Mouse (Mus musculus) adrenal gland, postnatal 14 days (tissue): ENCODE measurements around the gene Slc22a20. TPM values are rescaled to one million over a fixed set of nuclear protein-coding genes. Genes with fewer than 3 reads are reported as not detected.

Experiments
- DNase-seq: peaks from one replicate; pipeline ENCODE4 v3.0.0; 2021; ENCODE audit warnings: mixed read lengths
- total RNA-seq: library from RNA; stranded (reverse); gene quantifications from 2 replicates; pipeline ENCODE4 v1.2.3, GENCODE M21; 2021

Slc22a20 gene
- total RNA-seq, 1 experiment from 2014 or later = not detected

- no peak for DNase-seq
These were observed 3.6 kb upstream of the Slc22a20 start for GRCm38 (mm10) chr19:5989585-5989984.

DNA sequence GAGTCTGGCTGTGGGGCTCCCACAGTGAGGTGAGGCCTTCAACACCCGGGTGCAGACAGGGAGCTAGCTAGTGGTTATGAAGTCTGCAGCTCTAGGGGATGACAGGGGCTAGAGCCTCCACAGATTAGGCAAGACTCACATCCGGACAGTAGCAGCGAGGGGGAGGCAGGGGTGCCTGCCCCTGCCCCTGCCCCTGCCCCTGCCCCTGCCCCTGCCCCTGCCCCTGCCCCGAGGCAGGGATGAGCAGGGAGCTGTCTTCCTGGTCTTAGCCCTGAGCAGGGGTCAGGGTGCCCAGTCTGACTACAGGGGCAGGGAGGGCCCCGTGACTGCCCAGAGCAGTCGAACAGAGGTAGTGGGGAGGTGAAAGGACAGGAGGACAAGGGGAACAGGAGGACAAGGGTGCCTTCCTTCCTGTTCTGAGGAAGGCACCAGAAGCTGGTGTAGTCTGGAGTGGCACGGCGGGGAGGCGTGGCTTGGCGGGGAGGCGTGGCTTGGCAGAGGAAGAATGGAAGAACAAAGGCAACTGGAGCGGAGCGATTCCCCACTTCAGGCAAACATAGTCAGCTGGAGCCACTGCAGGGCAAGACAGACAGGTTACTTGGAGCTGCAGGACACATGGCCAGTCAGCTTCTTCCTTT lies 3.0 kb upstream of the Slc22a20 start:
- DNase-seq = peak; percentile 93

- no peak for DNase-seq
These were observed 2.3 kb upstream of the Slc22a20 start for GRCm38 (mm10) chr19:5988027-5988814.

- DNase-seq = no peak
These were observed 5.5 kb downstream of the Slc22a20 start for GRCm38 (mm10) chr19:5980477-5980876.

- no peak for DNase-seq
These were observed 8.2 kb downstream of the Slc22a20 start for GRCm38 (mm10) chr19:5977717-5978116.

DNA sequence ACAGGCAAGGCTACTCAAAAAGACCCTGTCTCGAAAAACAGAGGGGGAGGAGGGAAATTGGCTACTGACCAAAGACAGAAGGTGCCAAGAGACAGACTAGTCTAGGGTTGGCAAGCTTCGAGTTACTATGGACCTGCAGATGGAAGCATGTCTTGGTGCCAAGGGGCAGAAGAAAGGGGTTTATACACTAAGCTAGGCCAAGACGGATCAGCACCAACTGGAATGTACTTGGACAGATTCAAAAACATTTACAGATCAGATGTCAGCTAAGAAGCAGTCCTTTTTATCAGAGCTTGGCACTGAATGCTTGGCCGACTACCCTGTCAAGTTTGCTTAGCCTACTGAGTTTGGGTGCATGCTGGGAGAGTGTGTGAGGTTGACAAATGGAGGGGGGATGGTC lies 10.3 kb downstream of the Slc22a20 start:
- no peak for DNase-seq

DNA sequence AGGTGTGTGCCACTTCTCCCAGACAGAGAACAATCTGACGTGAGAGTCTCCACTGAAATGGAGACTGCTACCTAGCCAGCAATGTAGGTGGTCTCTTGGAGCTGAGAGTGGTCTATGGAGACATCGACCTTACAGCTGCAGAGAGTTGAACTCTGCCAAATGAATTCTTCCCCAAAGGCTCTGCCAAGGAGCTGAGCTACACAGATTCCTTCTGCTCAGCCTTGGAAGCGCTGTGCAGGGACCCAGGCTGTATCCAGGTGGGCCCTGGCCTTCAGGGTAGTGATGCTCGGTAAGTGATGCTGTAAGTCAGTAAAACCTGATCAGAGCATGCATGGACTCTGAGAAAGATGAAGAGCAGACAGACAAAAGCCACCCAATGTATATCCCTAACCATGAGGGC lies 10.8 kb downstream of the Slc22a20 start:
- no peak for DNase-seq

DNA sequence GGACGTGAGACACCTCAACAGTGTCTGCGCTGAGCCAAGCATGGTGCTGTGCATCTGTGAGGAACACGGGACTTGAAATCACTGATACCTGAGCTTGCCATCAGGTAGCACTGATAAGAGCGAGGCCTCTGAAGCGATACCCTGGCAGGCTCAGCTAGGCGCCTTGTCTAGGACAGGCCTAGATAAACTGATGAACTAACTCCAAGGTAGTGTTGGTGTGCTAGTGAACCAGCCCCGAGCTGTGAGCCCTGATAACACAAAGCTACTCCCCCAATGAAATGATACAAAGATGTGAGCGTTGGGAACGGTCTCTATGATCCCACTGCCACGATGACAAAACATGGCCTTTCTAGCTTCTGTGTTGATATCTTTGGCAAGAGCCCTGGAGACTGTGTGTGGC lies 18.3 kb downstream of the Slc22a20 start:
- DNase-seq = no peak

DNA sequence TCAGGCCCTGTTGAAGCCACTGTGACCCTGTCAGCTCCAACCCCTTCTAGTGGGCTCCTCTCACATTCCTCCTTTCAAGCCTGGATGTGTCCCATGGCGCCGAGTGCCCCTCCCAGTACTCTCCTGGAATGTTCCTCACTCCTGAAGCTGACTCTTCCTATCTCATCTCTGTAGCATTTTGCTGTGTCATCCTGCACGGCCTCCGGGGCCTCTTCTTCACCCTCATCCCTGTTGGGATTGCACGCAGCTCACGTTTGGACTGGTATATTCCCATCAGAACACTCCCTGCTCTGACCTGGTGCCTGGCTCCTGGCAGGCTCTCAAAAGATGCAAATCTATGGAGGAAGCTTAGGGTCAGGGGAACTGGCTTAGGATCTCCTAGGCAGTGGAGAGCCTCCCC lies 19.2 kb downstream of the Slc22a20 start:
- DNase-seq = no peak

DNA sequence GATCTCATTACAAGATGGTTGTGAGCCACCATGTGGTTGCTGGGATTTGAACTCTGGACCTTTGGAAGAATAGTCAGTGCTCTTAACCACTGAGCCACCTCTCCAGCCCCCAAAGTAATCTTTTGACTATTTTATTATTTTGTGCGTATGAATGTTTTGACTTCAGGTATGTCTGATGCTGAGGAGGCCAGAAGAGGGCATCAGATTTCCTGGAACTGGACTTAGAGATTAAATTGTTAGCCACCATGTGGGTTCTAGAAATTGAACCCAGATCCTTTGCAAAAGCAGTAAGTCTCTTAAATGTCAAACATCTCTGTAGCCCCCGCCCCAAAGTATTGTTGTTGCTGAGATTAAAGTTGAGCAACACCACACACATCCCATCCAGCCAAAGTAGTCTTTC lies 20.0 kb downstream of the Slc22a20 start:
- no peak for DNase-seq

DNA sequence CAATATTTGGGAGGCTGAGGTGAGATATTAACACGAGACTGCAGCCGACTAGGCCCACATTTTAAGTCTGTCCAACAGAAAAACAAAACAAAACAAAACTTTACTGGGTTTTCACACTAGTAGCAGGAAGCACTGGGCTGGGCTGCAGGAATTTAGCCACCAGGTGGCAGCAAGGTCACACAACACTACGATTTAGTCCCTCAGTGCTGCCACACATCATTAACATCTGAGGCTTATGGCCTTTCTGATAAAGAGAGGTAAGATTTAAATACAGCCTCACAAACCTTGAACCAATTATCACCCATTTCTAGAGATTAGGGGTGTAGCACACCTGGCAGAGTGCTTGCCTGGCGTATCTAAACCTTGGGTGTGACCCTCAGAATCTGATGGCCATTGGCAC lies 20.7 kb downstream of the Slc22a20 start:
- peak; percentile 84 for DNase-seq

GRCm38 (mm10) chr19:5964804-5965203 lies 21.1 kb downstream of the Slc22a20 start:
- DNase-seq = no peak

GRCm38 (mm10) chr19:5963883-5964562 lies 21.9 kb downstream of the Slc22a20 start, which contains the start of gene Pola2:
Pola2 (minus strand) TSS chr19:5964202.
- peak; percentile 94 for DNase-seq

DNA sequence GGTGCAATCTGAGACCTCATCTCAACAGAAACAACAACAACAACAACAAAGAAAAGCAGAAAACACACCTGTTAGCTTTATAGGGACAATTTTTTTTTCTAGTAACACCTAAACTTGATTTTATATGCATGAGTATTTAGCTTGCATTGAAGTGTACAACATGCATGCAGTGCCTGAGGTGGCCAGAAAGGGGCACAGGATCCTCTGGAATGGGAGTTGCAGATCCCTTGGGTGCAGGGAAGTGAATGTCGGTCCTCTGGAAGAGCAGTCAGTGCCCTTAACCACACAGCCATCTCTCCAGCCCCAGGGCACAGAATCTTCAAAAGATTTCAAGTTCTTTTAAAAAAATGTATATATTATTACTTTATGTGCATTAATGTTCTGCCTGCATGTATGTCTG lies 23.3 kb downstream of the Slc22a20 start:
- no peak for DNase-seq

- DNase-seq = no peak
These were observed 28.6 kb downstream of the Slc22a20 start for GRCm38 (mm10) chr19:5957371-5957770.

DNA sequence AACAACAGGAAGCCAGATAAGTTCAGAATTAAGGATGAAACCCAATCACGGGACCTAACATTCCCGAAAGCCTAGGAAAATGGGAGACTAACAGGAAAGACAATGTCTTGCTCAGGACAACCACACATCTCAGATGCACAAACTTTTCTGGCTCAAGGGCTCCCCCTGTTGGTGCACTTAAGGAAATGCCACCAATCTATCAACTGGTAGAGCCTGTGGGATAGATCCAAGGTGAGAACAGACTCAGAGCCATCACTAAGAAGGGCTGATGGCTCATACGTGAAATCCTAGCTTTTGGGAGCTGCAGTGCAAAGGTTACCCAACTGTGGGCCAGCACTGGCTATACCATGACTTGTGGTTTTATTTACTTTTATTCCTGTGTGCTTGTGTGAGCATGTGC lies 29.3 kb downstream of the Slc22a20 start:
- DNase-seq = peak; percentile 91

DNA sequence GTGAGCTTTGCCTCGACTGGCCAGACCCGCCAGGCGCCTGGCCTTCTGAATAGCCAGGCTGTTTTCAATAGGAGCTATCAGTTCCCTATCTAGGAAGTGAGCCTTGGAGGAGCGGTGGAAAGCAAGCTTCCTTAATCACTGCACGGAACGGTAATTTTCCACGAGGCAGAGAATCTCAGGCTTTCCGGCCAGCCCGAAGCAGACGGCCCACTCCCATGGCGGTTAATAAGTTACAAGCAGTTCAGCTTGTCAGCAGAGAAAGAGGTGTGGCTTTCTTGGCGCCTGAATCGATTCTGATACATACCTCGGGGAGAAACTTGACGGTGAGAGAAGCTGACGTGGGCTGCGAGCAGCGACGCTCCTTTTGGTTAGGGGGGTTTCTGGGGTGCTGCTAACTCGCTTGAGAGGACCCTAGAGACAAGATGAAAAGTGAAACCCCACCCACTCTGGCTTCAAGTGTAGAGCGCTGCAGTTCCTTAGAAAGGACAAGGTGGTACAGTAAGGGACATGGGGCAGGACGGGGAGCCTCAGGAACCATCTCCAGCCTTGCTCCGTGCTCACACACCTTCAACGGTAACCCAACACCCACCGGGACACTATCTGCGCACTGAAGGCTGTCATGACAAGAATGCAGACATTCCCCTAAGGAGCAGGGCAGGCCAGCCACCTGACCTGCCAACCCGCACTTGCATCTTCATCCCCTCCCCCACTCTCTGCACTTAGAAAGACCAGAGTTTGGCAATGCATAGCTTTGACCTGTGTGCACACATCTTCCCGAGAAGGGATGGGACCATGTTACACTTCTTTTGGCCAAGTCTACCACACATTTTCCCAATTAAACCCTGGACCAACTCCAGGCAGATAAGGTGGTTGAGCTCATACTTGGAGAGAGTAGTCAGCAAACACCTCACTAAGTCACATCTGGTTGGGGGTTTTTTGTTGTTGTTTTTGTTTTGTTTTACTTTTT lies 30.0 kb downstream of the Slc22a20 start:
- DNase-seq = no peak

GRCm38 (mm10) chr19:5954936-5955335 lies 31.0 kb downstream of the Slc22a20 start:
- no peak for DNase-seq

DNA sequence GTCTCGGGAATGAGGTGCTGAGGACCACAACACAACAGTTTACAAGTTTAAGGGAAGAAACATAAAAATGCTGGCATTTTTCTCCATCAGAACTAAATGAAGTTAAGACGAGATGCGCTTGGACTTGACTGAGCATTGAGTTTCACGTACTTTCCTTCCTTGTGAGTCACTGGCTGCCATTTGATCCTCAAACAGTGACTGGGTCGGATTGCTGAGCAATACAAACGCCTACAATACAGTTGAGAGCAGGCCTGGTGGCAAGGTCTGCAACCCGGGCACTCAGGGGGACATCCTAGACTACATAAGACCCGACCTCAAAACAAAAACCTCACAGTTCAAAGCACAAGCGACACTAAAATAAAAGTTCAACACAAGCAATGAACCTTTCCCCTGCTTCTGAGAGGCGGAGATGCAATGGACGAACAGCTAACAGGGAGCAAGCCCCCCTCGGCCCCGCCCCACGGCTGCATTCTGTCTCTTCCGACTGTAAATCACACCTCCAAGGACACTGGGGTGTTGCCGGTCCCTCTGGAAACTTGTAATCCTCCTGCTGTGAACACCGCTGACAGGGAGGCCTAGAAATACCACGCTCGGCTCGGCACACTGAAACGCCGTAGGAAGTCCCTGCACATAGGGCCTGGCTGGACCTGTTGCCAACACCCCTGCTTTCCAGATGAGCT lies 31.8 kb downstream of the Slc22a20 start:
- peak; percentile 79 for DNase-seq

DNA sequence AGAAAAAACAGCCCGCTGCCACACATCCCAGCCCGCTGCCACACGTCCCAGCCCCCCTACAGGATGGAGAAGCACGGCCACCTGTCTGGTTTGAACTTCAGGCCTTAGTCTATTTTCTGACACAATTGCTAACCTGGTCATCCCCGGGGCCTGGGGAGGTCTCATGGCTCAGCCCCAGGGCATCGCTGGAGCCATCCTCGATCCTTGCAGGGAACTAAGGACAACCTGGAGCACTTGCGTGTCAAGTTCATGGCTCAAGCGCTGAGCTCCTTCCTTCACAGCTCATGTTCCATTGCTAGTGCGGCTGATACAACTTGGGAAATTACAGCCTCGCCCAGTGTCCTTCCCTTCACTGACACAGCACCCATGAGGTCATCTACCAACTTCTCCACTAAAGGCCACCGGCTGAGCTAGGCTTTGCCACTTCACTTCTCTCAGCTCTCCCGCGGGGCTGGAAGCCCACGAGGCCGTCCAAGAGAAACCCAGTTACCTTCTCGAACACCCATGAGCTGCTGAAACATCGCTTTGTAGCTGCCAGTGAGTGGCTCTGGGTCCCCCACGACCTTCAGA lies 32.7 kb downstream of the Slc22a20 start:
- peak; percentile 60 for DNase-seq

DNA sequence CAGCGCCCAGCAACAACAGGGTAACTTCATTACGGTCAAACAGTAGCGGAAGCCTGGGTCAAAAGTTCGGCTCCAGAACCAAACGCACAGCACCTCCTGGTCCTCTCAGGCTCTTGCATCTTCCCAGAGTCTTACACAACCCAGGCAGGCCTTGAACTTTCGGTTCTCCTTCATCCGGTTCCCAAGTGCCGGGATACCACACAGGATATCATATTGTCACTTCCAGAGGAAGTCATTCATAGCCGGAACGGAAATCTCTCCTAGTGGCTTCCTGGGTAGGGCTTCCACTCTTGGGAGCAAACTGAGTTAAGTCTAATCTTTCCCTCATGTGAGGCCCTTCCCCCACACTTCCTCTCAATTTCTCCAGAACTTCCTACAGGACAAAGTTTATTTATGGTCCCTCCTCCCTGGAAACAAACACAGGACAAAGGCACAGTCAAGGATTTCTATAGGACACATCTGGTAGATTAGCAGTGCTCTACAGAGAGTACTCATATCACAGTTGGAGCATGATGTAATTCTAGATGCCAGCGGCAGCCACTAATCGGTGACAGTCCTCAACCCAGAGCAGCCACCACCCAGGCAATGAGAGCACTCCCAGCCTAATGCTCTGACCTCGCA lies 33.8 kb downstream of the Slc22a20 start:
- peak; percentile 79 for DNase-seq
